Mouse (Mus musculus) MEL-GATA-1-ER (cell line): Measurements from ENCODE around the gene Ptpn18.
A peak's percentile ranks its signal among the peaks of the same experiment; 100 is the strongest.
"Not testable (repeated sequence)": the region's sequence is repeated elsewhere in the genome, so short reads cannot be mapped to it uniquely, and the experiment has no call there.

Source experiments
- DNase-seq: peaks from one replicate; pipeline ENCODE4 v3.0.0-alpha.2; 2012; ENCODE audit warnings: low read depth; ENCODE audit errors: extremely low read depth

Ptpn18 gene

DNA sequence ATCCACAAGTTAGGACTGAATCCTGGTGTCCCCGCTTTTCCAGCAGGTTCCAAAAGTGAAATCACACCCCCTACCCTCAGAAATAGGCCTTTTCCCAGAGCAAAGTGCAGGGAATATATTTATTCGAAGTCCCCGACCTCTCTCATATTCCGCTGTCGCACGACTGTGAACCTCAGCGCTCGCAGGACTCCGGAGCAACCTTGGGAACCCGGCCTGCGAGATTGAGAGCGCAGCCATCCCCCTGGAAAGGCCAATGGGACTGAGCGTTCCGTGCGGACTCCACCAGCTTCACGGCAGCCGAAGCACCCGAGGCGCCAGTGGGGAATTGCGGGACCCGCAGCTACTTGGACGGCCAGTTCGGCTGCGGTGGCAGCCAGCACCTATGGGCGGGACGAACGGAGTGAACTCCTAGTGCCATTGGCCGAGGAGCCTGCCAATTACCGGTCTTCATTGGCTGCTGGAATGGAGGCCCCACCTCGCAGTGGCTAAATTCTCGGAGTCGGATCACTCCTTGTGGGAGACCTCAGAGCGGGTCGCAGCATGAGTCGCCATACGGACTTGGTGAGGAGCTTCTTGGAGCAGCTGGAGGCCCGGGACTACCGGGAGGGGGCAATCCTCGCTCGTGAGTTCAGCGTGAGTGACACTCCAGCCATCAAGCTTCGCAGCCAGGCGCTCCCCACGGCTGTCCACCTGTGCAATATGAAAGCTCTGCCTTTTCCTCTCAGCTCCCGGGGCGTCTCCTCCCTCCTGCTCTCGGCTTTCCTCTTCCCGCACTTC lies at the start of gene Ptpn18:
Ptpn18 (plus strand) TSS at position 479 of the 777 bp plus-strand sequence.
- DNase-seq = peak; percentile 79

DNA sequence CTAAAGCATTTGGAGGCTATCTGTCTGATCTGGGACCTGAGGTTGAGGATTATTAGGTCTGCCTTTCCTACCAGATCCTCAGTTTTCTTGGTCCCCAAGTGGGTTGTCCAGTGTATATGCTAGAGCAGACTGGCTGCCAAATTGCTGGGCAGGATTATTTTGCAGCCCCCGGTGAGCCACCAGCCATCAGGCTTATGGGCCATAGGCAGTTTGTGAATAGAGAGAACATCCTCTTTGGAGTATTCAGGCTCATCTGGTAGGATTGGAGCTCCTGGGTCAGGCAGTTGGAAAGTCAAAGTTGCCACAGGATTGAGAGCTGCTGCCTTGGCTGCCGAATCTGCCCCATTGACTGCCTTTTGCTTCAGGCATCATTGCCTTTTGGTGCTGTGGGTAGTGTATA lies 31.1 kb upstream of the Ptpn18 start:
- no peak for DNase-seq

DNA sequence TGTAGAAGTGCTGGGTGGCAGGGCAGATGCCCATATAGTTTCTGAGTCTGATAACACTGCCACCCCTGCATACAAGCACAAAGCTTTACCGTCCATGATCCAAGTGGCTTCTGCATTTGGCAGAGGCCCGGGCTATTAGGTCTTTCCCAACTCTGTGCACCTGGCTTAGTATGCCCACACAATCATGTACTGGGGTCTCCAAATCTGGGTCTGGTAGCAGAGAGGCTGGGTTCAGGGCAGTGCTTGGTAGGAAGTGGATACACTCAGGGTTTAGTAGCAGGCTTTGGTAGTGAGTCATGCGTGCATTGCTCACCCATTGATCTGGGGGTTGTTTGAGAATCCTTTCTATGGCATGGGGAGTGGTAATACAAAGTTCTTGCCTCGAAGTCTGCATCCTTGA lies 30.3 kb upstream of the Ptpn18 start:
- no peak for DNase-seq

DNA sequence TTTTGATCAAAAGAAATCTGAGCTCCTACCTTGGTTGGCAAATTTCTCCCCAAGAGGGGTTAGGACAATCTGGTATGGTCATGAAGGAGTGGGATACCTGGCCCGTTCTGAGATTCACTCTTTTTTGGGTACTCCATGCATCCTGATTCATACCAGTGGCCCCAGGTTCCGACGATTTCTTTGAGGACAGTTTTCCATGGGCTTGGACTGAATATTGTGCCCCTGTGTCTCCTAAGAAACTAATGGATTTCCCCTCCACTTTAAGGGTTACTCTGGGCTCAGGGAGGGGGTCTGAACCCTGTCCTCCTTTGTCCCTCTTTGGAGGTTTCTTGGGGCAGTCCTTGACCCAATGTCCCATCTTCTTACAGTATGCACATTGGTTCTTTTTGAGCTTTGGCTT lies 28.6 kb upstream of the Ptpn18 start:
- DNase-seq = no peak

DNA sequence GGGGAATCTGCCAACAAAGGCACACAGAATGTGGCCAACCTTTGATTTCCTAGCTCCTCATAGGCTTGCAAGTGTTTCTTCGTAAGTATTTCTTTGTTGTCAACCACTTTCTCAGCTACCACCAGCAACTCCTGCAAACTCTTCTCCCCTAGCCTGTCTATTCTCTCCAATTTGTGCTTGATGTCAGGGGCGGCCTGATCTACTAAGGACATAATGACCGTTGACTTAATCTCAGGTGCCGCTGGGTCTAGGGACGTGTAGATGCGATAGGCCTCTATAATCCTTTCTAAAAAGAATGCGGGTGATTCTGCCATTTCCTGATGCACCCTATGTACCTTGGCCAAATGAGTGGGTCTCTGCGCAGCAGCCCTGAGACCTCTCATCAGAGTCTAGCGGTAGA lies 28.1 kb upstream of the Ptpn18 start:
- no peak for DNase-seq

DNA sequence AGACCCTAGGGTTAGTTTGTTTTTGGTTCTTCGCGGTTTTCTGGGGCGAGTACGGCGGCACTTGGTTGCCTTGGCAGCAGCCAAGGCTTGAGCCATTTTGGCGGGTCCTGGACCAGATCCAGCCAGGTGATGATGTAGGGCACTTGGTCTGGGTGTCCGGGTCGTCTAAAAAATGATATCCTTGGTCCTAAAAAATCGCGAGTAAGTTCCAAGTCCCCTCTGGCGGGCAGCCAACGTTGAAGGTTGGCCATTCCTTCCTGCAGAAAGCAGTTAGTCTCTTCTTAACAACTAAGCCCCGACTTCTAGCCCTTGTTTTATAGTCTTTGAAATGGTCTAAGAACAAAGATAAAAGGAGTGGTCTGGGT lies 27.2 kb upstream of the Ptpn18 start:
- no peak for DNase-seq

DNA sequence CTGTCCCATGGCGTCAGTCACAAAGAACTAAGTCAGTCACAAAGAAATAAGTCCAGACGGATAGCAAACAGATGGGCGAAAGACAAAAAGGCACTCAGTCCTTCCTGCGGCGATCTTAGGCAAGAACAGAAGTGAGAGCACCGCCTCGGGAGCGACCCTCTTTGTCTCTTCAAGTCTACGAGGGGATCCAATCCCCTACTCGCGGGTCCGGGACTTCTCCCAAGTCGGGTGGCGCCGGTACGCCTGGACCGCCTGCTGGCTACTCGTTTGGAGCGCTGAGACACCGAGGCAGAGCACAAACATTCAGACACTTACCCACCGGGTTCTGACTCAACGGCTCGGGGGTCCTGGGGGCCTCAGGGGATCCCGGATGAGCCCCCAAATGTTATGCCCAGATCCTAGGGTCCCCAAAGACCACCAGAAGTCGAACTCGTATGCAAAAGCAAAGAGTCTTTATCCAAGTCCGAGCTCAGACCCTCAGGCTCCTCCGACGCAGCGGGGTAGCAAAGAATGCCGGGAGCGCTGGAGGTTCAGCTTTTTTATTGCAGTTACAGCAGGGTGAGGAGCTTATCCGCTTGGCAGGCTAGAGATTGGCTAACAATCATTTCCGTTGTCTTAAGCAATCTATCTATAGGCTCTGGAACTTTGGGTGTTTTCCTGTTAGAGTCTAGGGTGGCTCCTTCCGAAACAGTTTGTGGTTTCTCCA lies 26.6 kb upstream of the Ptpn18 start:
- DNase-seq = no peak

DNA sequence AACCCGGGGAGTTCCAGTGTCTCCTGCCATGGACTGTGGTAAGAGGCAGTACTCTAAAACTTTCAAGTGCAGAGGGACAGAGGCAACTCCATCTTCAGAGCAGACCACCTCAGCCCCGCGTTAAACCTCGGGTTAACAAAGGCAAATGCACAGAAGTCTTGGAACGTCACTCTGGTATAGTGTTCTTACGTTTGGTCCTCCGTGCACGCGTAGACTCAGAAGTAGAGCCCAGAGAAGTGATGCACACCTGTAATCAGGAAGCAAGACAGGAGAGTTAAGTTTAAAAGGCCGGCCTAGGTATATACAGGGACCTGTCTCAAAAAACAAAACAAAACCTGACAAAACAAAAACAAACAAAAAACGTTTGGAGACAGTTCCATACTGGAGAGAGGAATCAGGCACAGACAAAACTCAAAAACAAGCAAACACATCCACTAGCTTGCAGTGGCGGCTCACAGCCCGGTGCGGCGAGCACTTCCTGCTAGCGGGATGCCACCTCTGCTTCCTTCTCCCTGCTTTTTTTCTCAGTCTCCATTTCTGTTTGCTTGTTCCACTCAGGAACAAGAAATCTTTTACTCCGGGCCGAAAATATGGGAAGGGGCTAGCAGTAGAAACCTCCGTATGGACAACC lies 25.6 kb upstream of the Ptpn18 start:
- peak; percentile 13 for DNase-seq

DNA sequence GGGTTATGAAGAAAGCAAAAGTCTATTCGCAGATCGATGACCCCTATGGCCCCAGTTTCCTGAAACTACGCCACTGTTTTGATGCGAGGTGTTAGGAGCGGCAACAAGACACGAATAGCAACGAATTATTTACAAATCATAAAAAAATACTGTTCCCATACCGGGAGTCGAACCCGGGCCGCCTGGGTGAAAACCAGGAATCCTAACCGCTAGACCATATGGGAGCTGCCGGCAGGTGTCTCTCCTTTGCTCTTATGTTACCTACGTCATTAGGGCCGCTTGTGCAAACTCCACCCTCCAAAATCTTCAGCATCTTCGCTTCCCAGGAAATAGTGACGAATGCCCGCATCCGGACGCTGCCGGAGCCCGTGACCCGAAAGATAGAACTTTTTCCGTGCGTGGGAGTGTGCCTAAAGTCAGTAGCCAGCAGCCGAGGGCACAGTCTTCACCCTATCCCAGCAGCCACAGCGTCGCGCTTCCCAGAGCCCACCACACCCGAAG lies 24.9 kb upstream of the Ptpn18 start:
- peak; percentile 64 for DNase-seq

DNA sequence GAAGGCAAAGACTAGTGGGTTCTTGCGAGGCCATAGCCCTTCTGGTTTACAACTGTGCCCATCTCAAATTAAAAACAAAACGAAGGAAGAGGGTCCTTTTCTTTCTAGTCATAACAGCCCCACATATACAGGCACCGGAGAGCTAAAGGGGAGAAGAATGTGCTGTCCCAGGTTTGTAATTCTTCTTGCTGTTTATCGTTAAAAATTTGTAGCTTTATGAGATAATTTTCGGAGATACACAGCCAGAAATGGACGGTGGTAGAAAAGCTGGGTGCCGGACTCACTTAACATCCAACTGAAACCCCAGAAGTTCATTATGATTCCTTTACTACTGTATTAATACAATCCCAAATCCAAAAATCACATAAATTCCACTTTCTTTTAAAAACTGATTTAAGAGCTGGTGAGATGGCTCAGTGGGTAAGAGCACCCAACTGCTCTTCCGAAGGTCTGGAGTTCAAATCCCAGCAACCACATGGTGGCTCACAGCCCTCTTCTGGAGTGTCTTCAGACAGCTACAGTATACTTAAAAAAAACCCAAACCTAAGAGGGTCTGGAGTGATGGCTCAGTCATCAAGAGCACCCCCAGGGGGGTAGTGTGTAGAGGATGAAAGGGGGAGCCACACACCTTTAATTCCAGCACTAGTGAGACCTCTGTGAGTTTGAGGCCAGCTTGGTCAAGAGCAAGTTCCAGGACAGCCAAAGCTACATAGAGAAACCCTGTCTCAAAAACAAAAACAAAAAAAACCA lies 24.0 kb upstream of the Ptpn18 start:
- peak; percentile 47 for DNase-seq

DNA sequence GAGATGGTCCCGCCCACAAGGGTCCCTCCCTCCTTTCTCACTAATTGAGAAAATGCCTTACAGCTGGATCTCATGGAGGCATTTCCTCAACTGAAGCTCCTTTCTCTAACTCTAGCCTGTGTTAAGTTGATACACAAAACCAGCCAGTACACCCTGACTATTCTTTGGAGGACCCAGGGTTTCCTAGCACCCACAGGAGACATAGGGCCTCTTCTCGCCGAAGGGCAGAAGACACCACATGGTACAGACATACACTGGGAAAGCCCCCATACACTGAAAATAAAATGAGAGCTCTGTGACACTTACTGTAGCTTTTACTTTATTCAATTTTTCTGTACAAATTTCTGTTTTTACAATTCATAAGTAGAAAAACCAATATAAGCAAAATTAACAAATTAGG lies 23.2 kb upstream of the Ptpn18 start:
- no peak for DNase-seq

DNA sequence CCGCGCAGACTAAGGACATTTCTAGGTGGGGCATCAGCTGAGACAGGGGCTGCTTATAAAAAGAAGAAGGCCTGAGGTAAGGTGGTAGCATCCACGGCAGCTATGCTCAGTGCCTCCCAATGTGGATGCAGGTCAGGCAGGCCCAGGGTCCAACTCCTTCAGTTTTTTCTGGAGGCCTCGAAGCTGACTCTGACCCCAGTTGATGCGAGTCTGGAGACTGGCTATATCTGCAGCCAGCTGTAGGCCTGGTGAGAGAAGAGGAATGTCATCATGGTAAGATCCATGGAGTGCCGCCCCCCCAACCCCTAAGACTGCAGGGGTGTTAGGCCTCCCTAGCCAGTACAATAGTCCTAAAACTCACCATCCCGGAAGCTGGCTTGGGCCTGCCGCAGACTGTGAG lies 22.2 kb upstream of the Ptpn18 start:
- not testable (repeated sequence) for DNase-seq

DNA sequence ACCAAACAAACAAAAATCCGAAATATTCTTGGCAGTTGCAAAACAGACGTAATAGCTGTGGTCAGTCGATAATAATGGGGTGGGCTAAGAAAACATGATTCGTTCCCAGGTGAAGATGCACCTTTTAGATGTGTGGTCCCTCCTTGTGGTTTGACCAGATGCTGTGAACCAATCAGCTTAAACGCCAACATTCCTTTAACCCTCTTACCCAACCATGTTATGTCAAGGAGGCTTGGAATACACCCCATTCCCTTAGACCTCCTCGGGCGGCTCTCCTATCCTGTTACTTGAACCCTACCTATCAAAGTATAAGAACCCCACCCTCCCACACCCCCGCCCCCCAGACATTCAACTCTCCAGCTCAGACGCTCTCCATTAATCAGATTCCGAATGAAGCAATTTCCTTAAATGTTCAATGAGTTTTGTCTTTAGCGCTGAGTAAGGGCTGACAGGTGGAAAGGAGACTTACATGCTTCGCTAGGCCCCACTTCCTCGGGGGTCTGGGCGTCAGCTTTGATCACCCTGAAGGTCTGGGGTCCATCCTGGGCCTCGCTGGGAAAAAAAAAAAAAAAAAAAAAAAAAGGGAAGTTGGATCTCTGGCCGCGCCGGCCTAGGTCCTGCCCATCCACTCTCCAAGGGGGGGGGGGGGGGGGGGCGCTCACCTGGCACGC lies 21.0 kb upstream of the Ptpn18 start:
- DNase-seq = peak; percentile 15

DNA sequence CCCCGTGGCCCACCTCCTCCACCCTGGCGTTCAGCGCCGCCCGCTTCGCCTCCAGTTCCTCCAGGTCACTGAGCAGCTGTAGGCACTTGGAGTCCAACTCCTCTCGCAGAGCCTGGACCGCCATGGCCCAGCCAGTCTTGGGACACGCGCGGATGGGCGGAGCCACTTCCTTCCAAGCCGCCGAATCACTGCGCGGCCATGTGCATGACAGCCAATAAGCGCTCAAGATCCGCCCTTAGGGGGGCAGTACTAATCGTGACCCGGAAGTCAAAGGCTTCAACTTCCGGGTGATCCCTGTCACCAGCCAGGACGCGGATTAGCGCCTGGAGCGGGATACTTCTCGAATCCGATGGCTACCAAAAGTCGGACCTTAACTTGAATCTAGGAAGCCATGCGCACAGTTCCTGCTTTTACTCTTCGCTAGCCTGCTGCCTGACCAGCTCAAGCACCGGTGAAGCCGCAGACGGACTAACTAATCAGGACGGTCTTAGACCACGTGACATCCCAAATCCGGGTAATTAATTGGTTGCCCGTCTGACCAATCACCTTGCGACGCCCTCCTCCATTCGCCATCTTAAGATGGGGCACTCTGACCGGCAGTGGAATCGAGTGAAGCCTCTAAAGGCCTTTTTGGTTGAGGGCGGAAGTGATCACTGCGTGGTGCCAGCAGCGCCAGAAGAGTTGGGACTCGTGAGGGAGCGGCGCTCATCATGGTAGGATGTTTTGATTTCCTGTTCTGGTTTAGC lies 20.2 kb upstream of the Ptpn18 start, which contains the start of the genes Ccdc115 and Imp4:
Ccdc115 (minus strand) TSS at position 458 of the 746 bp plus-strand sequence.
Imp4 (plus strand) TSS at position 637 of the 746 bp plus-strand sequence.
- DNase-seq = peak; percentile 99

DNA sequence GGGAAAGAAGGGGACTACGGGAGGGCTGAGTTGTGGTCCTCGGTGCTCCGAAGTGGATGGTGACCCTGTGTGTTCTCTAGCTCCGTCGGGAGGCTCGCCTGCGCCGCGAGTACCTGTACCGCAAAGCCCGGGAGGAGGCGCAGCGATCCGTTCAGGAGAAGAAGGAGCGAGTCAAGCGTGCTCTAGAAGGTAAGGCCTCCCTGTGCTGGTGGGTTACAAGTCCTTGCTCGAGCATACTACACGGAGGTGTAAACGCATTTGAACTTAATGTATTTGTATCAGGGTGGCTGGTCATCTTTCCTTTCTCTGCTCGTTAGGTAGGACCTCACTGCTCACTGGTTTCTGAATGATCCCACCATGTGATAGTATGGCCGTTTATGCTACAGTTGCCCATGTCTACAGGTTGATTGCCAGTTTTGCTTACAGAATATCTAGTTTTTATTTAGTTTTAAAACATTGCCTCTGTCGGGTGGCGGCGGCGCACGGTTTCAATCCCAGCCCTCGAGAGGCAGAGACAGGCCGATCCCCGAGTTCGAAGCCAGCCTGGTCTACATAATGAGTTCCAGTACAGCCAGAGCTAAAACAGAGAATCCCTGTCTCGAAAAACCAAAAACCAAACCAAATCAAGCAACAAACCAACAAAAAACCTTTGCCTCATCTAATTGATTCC lies 19.5 kb upstream of the Ptpn18 start:
- no peak for DNase-seq

DNA sequence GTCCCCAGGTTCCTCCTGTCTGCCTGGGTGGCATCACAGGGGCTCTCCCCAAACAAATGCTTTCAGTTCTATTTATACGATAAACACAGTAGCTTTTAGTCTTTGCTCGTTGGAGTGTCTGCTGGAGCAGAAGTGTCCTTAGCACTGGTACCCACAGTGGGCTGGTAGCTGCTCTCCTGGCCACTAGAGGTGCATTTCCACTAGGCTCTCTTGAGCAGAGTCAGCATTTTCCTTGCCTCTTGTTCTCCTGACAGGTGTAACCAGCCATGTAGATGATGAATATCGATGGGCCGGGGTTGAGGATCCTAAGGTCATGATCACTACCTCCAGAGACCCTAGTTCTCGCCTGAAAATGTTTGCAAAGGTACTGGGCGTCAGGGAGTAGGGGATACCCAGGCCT lies 16.4 kb upstream of the Ptpn18 start:
- DNase-seq = no peak

DNA sequence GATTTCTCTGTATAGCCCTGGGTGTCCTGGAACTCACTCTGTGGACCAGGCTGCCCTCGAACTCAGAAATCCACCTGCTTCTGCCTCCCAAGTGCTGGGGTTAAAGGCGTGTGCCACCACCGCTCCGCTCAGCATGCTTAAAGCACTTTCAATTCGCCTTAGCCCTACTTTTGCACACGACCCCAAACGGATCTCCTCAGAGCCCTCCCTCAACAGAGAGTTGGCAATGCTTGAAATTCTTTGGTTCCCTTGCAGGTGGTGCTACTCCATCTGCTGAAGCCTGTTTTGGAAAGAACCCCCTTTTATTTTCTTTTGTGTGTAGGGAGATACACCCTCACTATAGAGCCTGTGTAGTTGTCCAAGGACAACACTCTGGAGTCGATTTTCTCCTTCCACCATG lies 1.1 kb upstream of the Ptpn18 start:
- DNase-seq = no peak

DNA sequence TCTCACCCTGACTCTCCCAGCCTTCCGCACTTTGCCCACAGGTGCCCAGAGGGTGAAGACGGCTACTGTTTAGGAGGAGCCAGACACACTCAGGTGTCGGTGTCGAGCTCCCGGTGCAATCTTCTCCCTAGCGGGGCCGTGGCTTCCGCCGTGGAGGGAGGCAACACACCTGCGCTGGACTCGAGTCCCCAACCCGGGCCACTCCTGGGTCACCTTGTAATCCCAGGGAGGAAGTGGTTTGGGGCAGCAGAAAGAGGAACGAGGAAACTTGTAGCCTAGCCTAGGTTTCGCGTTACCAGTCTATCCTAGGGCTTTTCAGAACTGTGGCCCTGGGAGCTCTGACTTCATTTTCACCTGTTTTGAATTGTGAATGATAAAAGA lies 489 bp downstream of the Ptpn18 start:
- DNase-seq = no peak

DNA sequence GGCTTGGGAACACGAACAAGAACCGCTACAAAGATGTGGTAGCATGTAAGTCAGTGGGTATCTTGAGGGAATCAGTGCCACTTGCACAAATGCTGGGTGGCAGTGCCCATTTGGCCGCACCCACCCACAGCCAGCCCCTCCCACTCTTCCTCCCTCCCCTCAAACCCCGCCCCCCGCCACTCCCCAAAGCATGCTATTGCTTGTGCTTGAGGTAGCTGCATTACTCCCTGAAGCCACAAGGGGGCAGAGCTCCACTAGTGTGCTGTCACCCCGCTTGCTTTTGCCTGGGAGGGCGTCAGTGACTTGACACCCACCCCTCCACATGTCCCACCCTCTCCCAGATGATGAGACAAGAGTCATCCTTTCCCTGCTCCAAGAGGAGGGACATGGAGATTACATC lies 3.2 kb downstream of the Ptpn18 start:
- DNase-seq = no peak
